Mouse (Mus musculus): ENCODE measurements at regions not wholly inside any gene's neighbourhood (a gene's known extent, or its start where the extent isn't known, plus 50 kb on each side); places are given as distances from the start of the nearest gene placed in this dataset.
A peak's percentile ranks its signal among the peaks of the same experiment; 100 is the strongest.

DNA sequence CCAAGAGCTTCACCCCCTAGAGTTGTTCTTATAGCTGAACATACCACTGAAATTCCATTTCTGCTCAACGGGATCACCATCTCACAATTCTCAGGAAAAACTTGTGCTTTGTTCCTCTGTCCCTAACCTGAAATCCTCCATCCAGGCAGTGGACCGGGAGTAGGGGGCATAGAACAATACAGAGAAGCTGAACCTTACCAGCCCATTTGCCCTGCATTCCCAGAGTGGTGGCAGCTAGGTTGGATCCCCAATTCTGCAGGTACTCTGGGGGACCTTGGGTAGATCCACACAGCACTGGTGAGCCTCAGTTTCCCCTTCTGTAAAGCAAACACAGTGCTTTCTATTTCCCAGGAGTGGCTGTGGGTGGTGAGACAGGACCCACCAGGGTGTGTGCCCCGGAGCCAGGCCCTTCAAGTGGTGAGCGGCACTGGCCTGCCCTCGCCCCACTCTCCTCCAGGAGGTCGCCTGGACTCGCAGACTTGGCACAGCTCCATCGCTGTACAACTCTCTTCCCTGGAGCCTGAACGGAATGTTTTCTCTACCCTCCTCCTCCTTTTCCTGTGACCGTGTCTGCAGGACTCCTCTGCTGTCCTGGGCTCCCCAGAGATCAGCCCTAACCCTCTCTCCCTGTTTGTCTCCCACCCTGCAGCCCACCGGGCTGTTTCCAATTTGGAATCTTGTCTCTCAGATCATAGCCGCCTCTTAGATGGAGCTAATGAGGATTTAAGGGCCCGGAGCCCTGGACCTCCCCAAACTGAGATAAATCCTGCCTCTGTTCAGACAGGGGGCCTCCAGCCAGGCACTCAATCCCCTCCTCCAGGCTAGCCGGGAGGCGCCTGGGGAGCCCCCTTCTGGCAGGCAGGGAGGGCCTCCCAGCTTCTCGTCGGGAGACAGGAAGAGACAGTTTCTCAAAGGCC is 52.3 kb upstream of the Cux1 start:
- Histone ChIP-seq H3K27me3 (peaks cover 8% of the 10 kb centered on the region; the same call in 1 of the 2 replicates), H3K4me1 (replicated peaks) (peaks cover 21% of the 10 kb centered on the region), H3K36me3 (no peaks in the 10 kb centered on the region), H3K27ac (peak overlapping the region; percentile 52), H3K9me3 (replicated peaks) (no peaks in the 10 kb centered on the region), H3K4me3 (peak overlapping the region; percentile 28), H3K9ac (peak overlapping the region; percentile 45), H3K4me2 (peak overlapping the region; percentile 59)
- WGBS: 9% methylated on average over 17 of the region's 17 CpGs
- peak; percentile 67 for ATAC-seq (replicated peaks; ENCODE audit: insufficient number of reproducible peaks, insufficient read depth, low FRiP score, low read depth)

DNA sequence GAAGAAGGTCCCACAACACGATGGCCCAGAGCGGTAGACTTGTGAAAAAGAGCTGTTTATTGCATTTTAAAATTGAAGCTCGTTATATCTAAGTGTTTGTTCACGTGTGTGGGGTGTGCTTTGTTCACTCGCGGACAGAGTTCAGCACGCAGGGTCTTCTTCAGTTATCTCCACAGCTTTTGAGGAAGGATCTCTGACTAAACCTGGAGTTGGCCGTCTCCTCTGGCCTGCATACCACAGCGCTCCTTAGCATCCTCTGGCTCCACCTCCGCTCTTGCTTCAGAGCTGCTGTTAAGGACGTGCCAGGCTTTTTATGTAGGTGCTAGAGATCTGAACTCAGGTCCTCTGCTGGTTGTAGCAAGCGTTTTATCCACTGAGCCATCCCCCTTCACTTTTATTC is 52.9 kb upstream of the Cux1 start:
- no peak for ATAC-seq (replicated peaks; ENCODE audit: insufficient number of reproducible peaks, insufficient read depth, low FRiP score, low read depth)
- Histone ChIP-seq H3K36me3 (no peaks in the 10 kb centered on the region), H3K4me2 (peak overlapping the region; percentile 59), H3K9me3 (replicated peaks) (no peaks in the 10 kb centered on the region), H3K4me3 (peak overlapping the region; percentile 28), H3K9ac (peak overlapping the region; percentile 45), H3K27ac (peak overlapping the region; percentile 52), H3K4me1 (replicated peaks) (peaks cover 21% of the 10 kb centered on the region), H3K27me3 (peaks cover 12% of the 10 kb centered on the region; the same call in 1 of the 2 replicates)
- 19% methylated on average over 12 of the region's 12 CpGs for WGBS

DNA sequence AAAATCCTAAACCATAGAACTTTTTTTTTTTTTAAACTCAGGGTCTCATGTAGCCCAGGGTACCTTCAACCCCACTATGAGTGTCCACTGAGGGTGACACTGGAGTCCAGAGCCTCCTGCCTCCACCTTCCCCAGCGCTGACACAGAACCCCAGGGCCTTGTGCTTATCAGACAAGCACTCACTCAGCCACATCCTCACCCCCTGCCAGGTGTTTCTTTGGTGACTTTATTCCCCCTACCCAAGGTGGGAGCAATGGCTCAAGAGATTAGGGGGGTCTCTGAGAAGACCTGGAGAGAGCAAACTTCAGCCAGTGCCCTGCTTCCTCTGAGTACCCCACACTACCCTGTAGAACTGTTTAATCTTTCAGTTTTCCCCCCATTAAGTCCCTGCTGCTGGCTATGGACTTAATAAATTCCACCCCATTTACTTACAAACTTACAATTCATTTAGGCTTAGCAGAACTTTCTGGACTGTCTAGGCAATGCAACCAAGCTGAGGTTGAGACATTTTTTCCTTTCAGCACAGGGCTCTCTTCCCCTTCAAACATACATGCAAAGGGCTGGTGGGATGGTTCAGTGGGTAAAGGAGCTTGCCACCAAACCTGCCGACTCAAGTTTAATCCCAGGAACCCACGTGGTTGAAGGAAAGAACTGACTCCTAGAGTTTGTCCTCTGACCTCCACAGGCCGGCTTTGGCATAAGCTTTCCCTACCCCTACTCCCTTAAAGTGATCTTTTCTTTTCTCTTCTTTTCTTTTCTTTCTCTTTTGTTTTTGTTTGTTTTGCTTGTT is 54.2 kb upstream of the Cux1 start:
- Histone ChIP-seq H3K27ac (no peak overlapping the region), H3K9ac (no peak overlapping the region), H3K27me3 (peaks cover 14% of the 10 kb centered on the region; the same call in 1 of the 2 replicates), H3K36me3 (no peaks in the 10 kb centered on the region), H3K9me3 (replicated peaks) (no peaks in the 10 kb centered on the region), H3K4me2 (no peak overlapping the region), H3K4me1 (replicated peaks) (peaks cover 21% of the 10 kb centered on the region), H3K4me3 (no peak overlapping the region)
- ATAC-seq (replicated peaks; ENCODE audit: insufficient number of reproducible peaks, insufficient read depth, low FRiP score, low read depth): no peak
- WGBS: 52% methylated on average over 4 of the region's 4 CpGs

DNA sequence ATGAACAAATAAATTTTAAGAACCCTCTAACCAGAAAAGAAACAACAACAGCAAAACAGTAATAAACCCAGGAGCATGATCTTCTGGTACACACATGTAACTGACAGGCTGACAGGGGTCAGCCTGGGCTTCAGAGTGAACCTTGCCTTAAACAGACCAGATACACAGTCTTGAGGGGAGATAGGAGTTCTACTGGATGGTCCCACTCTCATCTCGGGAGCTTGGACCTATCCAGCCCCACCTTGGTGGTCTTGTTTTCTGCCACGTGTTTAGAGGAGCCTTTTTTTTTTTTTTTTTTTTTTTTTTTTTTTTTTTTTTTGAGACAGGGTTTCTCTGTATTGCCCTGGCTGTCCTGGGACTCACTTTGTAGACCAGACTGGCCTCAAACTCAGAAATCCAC is 54.9 kb upstream of the Cux1 start:
- Histone ChIP-seq H3K4me3 (no peak overlapping the region), H3K4me2 (no peak overlapping the region), H3K36me3 (no peaks in the 10 kb centered on the region), H3K27me3 (peaks cover 14% of the 10 kb centered on the region; the same call in 1 of the 2 replicates), H3K9ac (no peak overlapping the region), H3K4me1 (replicated peaks) (peaks cover 21% of the 10 kb centered on the region), H3K27ac (no peak overlapping the region), H3K9me3 (replicated peaks) (no peaks in the 10 kb centered on the region)
- WGBS: 33% methylated on average over 2 of the region's 2 CpGs
- ATAC-seq (replicated peaks; ENCODE audit: insufficient number of reproducible peaks, insufficient read depth, low FRiP score, low read depth): no peak

- H3K27me3 ChIP-seq: peaks cover 14% of the 10 kb centered on the region; the same call in 1 of the 2 replicates
- peak overlapping the region; percentile 80 for H3K4me2 ChIP-seq
- ATAC-seq (replicated peaks; ENCODE audit: insufficient number of reproducible peaks, insufficient read depth, low FRiP score, low read depth): no peak
- H3K9ac ChIP-seq: peak overlapping the region; percentile 50
- no peaks in the 10 kb centered on the region for H3K36me3 ChIP-seq
- WGBS: 3% methylated on average over 43 of the region's 43 CpGs
- peak overlapping the region; percentile 58 for H3K4me3 ChIP-seq
- peaks cover 21% of the 10 kb centered on the region for H3K4me1 ChIP-seq (replicated peaks)
- H3K9me3 ChIP-seq (replicated peaks): no peaks in the 10 kb centered on the region
- peak overlapping the region; percentile 18; the same call in 1 of the 2 replicates for H3K27ac ChIP-seq
Measured at GRCm38 (mm10) chr5:136622721-136623542, 55.6 kb upstream of the Cux1 start.

DNA sequence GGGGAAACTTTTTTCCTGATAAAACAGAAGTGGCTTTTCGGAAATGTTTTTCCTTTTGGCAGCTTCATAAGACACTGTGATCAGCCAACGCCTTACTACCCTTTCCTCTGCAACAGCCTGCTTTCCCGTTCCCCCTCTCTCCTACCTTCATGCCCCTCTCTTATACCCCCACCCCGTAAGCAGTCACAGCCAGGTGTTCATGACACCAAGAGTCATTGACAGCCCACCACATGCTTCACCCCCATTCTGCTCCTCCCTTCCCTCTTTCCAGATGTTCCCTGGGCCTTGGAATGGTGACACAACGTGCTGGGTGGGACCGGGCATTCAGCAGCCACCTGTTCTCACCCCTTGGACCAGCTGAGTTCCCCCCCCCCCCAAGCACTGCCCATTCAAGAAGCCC is 56.5 kb upstream of the Cux1 start:
- peaks cover 14% of the 10 kb centered on the region; the same call in 1 of the 2 replicates for H3K27me3 ChIP-seq
- H3K4me3 ChIP-seq: no peak overlapping the region
- no peaks in the 10 kb centered on the region for H3K36me3 ChIP-seq
- peaks cover 21% of the 10 kb centered on the region for H3K4me1 ChIP-seq (replicated peaks)
- no peak overlapping the region for H3K4me2 ChIP-seq
- no peak overlapping the region for H3K9ac ChIP-seq
- 52% methylated on average over 6 of the region's 6 CpGs for WGBS
- no peak overlapping the region for H3K27ac ChIP-seq
- no peak for ATAC-seq (replicated peaks; ENCODE audit: insufficient number of reproducible peaks, insufficient read depth, low FRiP score, low read depth)
- no peaks in the 10 kb centered on the region for H3K9me3 ChIP-seq (replicated peaks)

DNA sequence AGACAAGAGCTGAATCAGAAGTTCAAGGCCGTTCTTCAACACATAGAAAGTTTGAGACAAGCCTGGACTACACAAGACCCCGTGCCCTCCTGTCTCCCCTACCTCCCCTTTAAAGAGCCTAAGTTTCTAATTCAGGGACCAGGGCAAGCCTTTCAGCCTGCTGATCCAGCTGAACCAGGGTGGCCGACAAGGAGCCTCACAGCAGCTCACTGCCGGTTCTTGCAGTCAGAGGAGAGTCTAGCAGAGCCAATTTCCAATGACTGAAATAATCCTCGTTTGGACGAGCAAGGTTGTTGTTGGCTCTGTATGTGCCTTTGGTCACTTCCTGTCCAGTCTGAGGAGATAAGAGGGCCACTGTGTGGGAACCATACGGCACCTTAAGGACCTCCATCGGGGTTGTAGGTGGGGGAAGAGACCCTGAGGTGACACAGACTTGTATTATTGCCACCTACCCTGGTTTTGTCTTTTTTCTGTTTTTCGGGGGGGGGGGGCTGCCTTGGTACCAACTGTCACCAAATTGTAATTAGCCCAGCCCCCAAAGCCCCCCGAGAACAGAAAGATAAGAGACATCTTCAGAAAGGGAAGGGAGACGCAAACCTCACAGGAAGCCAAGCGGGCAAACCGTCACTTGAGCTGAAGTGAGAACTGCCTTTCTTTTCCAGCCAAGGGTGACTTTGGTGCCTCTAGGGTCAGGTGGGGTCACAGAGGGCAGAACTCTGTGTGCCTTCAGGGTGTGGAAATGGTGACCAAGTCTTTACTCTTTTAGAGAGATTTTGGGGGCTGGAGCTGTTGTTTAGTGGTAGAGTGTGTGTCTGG is 58.1 kb upstream of the Cux1 start:
- Histone ChIP-seq H3K4me3 (no peak overlapping the region), H3K4me1 (replicated peaks) (peaks cover 8% of the 10 kb centered on the region), H3K4me2 (no peak overlapping the region), H3K9ac (no peak overlapping the region), H3K36me3 (no peaks in the 10 kb centered on the region), H3K27ac (0 out of 2 replicates have a peak overlapping the region, but pooled peaks have one; percentile 20), H3K9me3 (replicated peaks) (no peaks in the 10 kb centered on the region), H3K27me3 (peaks cover 14% of the 10 kb centered on the region; the same call in 1 of the 2 replicates)
- no peak for ATAC-seq (replicated peaks; ENCODE audit: insufficient number of reproducible peaks, insufficient read depth, low FRiP score, low read depth)
- WGBS: 36% methylated on average over 13 of the region's 13 CpGs

DNA sequence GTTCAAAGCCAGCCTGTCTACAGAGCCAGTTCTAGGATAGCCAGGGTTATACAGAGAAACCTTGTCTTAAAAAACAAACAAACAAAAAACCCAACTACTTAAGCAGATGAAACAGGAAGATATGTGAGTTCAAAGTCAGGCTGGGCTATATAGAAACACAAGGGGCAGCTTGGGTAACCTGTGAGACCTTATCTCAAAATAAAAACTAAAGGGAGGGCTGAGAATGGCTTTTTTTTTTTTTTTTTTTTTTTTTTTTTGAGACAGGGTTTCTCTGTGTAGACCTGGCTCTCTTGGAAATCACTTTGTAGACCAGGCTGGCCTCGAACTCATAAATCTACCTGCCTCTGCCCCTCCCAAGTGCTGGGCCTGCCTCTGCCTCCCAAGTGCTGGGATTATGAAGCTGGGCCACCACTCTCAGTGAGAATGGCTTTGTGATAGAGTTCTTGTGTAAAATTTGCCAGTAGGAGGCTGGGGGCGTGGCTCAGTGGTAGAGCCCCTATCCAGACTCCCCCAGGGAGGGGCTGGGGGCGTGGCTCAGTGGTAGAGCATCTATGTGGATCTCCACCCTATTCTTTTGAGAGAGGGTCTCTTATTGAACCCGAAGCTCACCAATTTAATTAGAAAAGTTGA is 59.0 kb upstream of the Cux1 start:
- H3K27ac ChIP-seq: no peak overlapping the region
- 59% methylated on average over 4 of the region's 4 CpGs for WGBS
- H3K9me3 ChIP-seq (replicated peaks): no peaks in the 10 kb centered on the region
- H3K9ac ChIP-seq: no peak overlapping the region
- no peaks in the 10 kb centered on the region for H3K36me3 ChIP-seq
- no peak overlapping the region for H3K4me2 ChIP-seq
- ATAC-seq (replicated peaks; ENCODE audit: insufficient number of reproducible peaks, insufficient read depth, low FRiP score, low read depth): no peak
- peaks cover 6% of the 10 kb centered on the region for H3K4me1 ChIP-seq (replicated peaks)
- peaks cover 14% of the 10 kb centered on the region; the same call in 1 of the 2 replicates for H3K27me3 ChIP-seq
- H3K4me3 ChIP-seq: no peak overlapping the region

DNA sequence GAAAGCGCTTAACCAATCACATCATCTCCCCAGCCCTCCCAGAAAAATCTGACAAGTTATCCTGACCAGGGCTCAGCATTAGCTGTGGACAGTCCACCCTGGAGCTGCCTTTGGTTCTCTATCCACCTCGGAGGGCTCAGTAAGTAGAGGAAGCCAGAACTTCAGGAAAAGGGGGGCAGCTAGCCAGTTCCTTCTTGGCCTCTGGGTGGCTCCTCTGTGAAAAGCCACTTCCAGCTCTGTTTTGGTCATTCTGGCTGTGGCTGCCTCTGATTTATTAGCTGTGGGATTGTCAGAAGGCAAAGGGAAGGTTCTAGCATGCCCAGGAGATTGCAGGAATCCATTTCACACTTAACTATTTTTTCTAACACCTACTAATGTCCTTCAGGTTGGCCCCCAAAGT is 59.6 kb upstream of the Cux1 start:
- H3K27ac ChIP-seq: no peak overlapping the region

More for the DNA sequence above, 59.6 kb upstream of the Cux1 start:
- no peak overlapping the region for H3K4me2 ChIP-seq
- no peak for ATAC-seq (replicated peaks; ENCODE audit: insufficient number of reproducible peaks, insufficient read depth, low FRiP score, low read depth)
- WGBS: 58% methylated on average over 2 of the region's 2 CpGs
- H3K4me1 ChIP-seq (replicated peaks): peaks cover 6% of the 10 kb centered on the region
- no peaks in the 10 kb centered on the region for H3K36me3 ChIP-seq
- H3K9ac ChIP-seq: no peak overlapping the region
- H3K9me3 ChIP-seq (replicated peaks): no peaks in the 10 kb centered on the region
- no peak overlapping the region for H3K4me3 ChIP-seq
- peaks cover 14% of the 10 kb centered on the region; the same call in 1 of the 2 replicates for H3K27me3 ChIP-seq

Measured in heart, embryonic 15.5 days (tissue).